Mouse (Mus musculus) hindbrain, embryonic 10.5 days (tissue): ENCODE results near the gene Itgb4. TPM values are rescaled to one million over a fixed set of nuclear protein-coding genes. Genes with fewer than 3 reads are reported as not detected.

Experiments used
- DNase-seq: peaks from one replicate; pipeline ENCODE4 v3.0.0-alpha.2; 2017; ENCODE audit warnings: low spot score
- H3K27ac ChIP-seq: fragments of 300-500 bp; sonication (generic); 2 replicates; pipeline ENCODE4 v1.5.1; 2016; ENCODE audit warnings: mild to moderate bottlenecking, moderate library complexity
- H3K27me3 ChIP-seq: fragments of 300-500 bp; sonication (generic); 2 replicates; pipeline ENCODE4 v1.6.1; 2016; ENCODE audit warnings: mild to moderate bottlenecking; ENCODE audit not compliant: poor library complexity, insufficient read depth, severe bottlenecking
- H3K36me3 ChIP-seq: fragments of 300-500 bp; sonication (generic); 2 replicates; pipeline ENCODE4 v1.6.1; 2016; ENCODE audit warnings: mild to moderate bottlenecking, moderate library complexity
- H3K4me1 ChIP-seq: fragments of 300-500 bp; sonication (generic); replicated peaks from 2 replicates; pipeline ENCODE4 v1.6.1; 2016; ENCODE audit warnings: mild to moderate bottlenecking
- H3K4me3 ChIP-seq: fragments of 300-500 bp; sonication (generic); 2 replicates; pipeline ENCODE4 v1.5.1; 2016; ENCODE audit warnings: mild to moderate bottlenecking, moderate library complexity
- H3K9me3 ChIP-seq: fragments of 300-500 bp; sonication (generic); 2 replicates; pipeline ENCODE4 v1.6.1; 2016; ENCODE audit warnings: mild to moderate bottlenecking, moderate library complexity
- WGBS: fragments of 180-500 bp; shearing (Covaris S2); methylation state at CpG from one replicate; pipeline ENCODE4 v1.1.7; 2016; 5-methylcytosine and 5-hydroxymethylcytosine counted together
- polyA plus RNA-seq: library from polyadenylated mRNA; unstranded; fragments of >200 nt; fragmentation: Nextera tagmentation; extraction: Ambion mirVana; gene quantifications from 2 replicates; pipeline ENCODE4 v1.2.1, GENCODE M21; 2016

The Itgb4 gene
- polyA plus RNA-seq, 1 experiment from 2014 or later, result 0.94 TPM

DNA sequence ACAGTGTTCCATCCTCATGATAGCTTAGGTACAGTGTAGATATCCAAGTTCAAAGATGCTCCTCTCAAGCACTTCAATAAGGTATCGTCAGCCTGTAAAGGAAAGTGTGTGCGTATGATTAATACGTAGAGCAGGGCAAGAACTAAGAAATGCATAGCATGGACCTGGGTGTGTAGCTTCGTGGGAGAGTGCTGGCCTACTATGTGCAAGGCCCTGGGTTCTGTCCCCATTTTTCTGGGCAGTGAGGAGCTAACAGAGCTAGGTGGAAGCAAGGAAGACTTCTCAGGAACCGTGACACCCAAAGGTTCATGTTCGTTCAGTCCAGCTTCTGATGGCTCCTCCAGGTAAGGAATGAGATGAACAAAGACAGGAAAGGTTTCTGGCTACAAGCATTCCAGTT, 70.7 kb downstream of the Itgb4 start:
- Histone ChIP-seq H3K27ac (no peak overlapping the region), H3K4me1 (no peaks in the 10 kb centered on the region), H3K36me3 (peaks cover 99% of the 10 kb centered on the region), H3K27me3 (no peaks in the 10 kb centered on the region), H3K9me3 (peaks cover 2% of the 10 kb centered on the region; the same call in 1 of the 2 replicates), H3K4me3 (no peak overlapping the region)
- DNase-seq, result no peak
- WGBS, result 96% methylated on average over 6 of the region's 6 CpGs

DNA sequence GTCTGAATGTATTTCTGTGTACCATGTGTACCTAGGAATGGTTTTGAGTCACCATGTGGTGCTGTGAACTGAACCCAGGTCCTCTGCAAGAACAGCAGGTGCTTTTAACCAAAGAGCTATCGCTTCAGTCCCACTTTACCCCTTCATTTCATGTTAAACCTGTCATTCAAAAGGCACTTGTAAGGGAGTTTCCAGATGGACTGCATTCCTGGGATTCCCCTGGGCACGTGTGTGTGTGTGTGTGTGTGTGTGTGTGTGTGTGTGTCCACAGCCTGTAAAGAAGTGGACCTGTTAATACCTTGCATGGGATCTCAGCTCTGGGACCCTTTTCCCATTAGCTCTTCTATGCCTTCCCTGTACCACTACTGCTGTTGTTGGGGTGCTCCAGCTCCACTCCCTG, 75.1 kb downstream of the Itgb4 start:
- Histone ChIP-seq H3K27ac (no peak overlapping the region), H3K4me1 (no peaks in the 10 kb centered on the region), H3K9me3 (no peaks in the 10 kb centered on the region; the same call in 1 of the 2 replicates), H3K4me3 (no peak overlapping the region), H3K36me3 (peaks cover 100% of the 10 kb centered on the region), H3K27me3 (no peaks in the 10 kb centered on the region)
- WGBS, result 91% methylated on average over 2 of the region's 2 CpGs
- DNase-seq, result no peak

DNA sequence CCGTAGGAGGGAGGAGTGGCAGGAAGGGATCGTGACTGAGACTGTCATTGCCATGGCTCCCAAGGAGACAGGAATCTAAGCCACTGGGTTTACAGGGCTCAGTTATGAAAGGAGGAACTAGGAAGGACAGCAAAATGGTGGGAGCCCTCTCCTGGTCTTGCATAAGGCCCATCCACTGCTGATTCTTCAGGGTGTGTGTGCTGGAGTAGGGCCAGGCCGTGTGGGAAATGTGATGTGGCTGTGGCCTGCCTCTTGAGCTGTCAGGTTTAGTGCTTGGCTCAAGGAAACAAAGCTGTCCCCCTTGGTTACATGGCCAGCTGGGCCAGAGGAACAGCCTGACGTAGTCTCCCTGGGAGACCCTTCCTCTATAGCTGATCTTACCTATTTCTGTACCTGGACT, 75.7 kb downstream of the Itgb4 start:
- WGBS, result 91% methylated on average over 4 of the region's 4 CpGs
- H3K36me3 ChIP-seq, result peaks cover 100% of the 10 kb centered on the region
- no peaks in the 10 kb centered on the region for H3K27me3 ChIP-seq

DNA sequence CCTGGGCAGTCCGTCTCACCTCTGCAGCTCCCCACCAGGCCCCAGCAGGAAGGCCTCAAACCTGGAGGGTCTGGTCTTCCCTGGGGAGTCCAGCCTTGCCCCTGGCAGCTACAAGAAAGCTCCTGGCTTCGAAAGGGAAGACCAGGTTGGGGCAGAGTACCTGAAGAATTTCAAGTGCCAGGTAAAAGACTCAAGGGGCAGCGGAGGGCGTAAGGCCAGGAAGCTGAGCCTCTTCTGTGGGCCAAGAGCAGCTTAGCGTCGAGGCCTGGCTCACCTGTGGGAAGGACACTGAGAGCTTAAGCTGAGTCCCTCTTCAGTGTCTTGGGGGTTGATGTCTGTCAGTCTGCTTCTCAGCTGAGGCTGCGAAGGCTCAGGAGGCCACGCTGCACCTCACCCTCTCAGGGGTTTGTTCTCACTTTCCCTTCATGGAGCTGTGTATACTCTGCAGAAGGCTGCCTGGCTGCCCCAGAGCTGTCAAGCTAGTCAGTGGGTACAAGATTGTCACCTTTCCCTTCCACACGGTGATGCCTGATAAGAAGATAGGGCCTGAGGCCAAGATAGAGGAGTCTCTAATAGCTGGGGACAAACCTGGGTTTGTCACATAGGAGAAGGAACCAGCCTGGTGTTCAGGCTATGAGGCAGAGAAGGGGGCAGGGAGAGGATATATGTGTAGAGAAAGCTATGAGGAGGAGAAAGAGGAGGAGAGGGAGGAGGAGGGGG, 79.2 kb downstream of the Itgb4 start:
- H3K9me3 ChIP-seq, result no peaks in the 10 kb centered on the region; the same call in 1 of the 2 replicates
- no peak overlapping the region for H3K27ac ChIP-seq
- H3K4me1 ChIP-seq, result no peaks in the 10 kb centered on the region
- WGBS, result 96% methylated on average over 9 of the region's 9 CpGs
- peaks cover 100% of the 10 kb centered on the region for H3K36me3 ChIP-seq
- no peak for DNase-seq
- H3K27me3 ChIP-seq, result no peaks in the 10 kb centered on the region
- H3K4me3 ChIP-seq, result no peak overlapping the region

More for the DNA sequence above, 75.7 kb downstream of the Itgb4 start:
- no peak for DNase-seq
- no peak overlapping the region for H3K27ac ChIP-seq
- no peaks in the 10 kb centered on the region; the same call in 1 of the 2 replicates for H3K9me3 ChIP-seq
- no peak overlapping the region for H3K4me3 ChIP-seq
- H3K4me1 ChIP-seq, result no peaks in the 10 kb centered on the region

DNA sequence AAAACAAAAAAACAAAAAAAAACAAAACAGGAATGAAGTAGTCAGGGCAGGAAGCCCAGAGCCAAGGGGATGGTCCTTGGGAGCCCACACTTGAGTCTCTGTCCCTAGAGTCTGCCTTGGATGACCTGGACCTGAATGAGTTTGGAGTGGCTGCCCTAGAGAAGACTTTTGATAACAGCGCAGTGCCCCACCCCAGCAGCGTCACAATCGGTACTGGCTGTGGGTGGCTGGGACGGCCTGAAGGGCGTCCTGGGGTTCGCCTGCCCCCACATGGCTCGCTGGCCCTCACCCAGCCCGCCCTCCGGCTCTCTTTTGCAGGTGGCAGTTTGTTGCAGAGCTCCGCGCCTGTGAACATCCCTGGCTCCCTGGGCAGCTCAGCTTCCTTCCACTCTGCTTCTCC, 81.4 kb downstream of the Itgb4 start:
- H3K4me3 ChIP-seq, result no peak overlapping the region
- no peak for DNase-seq
- H3K27ac ChIP-seq, result no peak overlapping the region
- no peaks in the 10 kb centered on the region for H3K27me3 ChIP-seq
- peaks cover 100% of the 10 kb centered on the region for H3K36me3 ChIP-seq
- no peaks in the 10 kb centered on the region for H3K9me3 ChIP-seq
- no peaks in the 10 kb centered on the region for H3K4me1 ChIP-seq
- WGBS, result 94% methylated on average over 11 of the region's 11 CpGs

DNA sequence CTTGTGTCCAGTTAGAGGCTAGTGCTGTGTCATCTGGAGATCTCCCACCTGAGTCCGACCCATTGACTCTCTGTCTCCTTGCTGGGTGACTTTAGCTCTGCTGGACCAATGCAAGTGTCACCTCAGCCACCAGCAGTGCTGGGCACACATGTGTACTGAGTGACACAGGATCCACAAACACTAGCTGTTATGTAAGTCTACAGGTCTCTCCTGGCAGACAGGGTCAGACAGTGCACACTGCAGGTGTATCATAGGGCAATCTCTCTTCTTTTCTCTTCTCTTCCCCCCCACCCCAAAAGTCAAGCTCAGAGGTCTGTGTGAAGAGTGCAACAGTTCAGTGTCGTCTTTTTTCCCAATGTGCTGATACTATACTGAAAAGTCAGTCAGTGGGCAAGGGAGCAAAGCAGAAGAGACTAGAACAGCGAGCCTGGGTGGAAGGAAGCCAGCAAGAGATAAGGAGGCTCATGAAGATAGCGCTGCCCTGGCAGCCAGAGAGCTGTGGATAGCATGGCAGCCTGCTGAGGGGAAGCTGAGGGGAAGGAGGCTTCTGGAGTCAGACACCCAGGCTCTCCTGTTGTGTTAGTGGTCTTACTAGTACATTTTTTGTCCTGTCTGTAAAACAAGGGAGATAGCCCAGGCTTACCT, 82.8 kb downstream of the Itgb4 start:
- peaks cover 100% of the 10 kb centered on the region for H3K36me3 ChIP-seq
- WGBS, result 87% methylated on average over 4 of the region's 4 CpGs

More for the DNA sequence above, 82.8 kb downstream of the Itgb4 start:
- Histone ChIP-seq H3K4me3 (no peak overlapping the region), H3K9me3 (no peaks in the 10 kb centered on the region), H3K27me3 (no peaks in the 10 kb centered on the region), H3K4me1 (peaks cover 3% of the 10 kb centered on the region), H3K27ac (no peak overlapping the region)
- DNase-seq, result no peak

Other genes starting within 250 kb of the Itgb4 start
- gene Tmem94, start 209.3 kb upstream of the Itgb4 start, polyA plus RNA-seq, result 42.0 and 47.4 TPM in 2 replicates
- gene Caskin2, start 161.1 kb upstream of the Itgb4 start, polyA plus RNA-seq, result 19.0 and 21.5 TPM in 2 replicates
- 38.1 and 41.5 TPM in 2 replicates for gene Tsen54, start 160.0 kb upstream of the Itgb4 start, polyA plus RNA-seq
- 10.4 and 11.9 TPM in 2 replicates for gene Llgl2, start 150.7 kb upstream of the Itgb4 start, polyA plus RNA-seq
- gene Myo15b, start 116.3 kb upstream of the Itgb4 start, polyA plus RNA-seq, result 0.19 and 0.21 TPM in 2 replicates
- 1.4 and 4.2 TPM in 2 replicates for gene Smim5, start 74.7 kb upstream of the Itgb4 start, polyA plus RNA-seq
- gene Smim6, start 62.7 kb upstream of the Itgb4 start, polyA plus RNA-seq, result 1.4 and 1.6 TPM in 2 replicates
- 44.7 and 52.5 TPM in 2 replicates for gene Sap30bp, start 41.4 kb upstream of the Itgb4 start, polyA plus RNA-seq
- 27.3 and 28.8 TPM in 2 replicates for gene Recql5, start 41.2 kb upstream of the Itgb4 start, polyA plus RNA-seq
- 184 and 204 TPM in 2 replicates for gene Galk1, start 38.0 kb downstream of the Itgb4 start, polyA plus RNA-seq
- 1,623 and 1,834 TPM in 2 replicates for gene H3f3b, start 53.3 kb downstream of the Itgb4 start, polyA plus RNA-seq
- gene Unk, start 55.6 kb downstream of the Itgb4 start, polyA plus RNA-seq, result 47.7 and 51.3 TPM in 2 replicates
- gene Unc13d, start 103.3 kb downstream of the Itgb4 start, polyA plus RNA-seq, result 3.1 and 4.5 TPM in 2 replicates
- gene Wbp2, start 112.3 kb downstream of the Itgb4 start, polyA plus RNA-seq, result 98.1 and 128 TPM in 2 replicates
- gene Trim47, start 152.5 kb downstream of the Itgb4 start, polyA plus RNA-seq, result 3.1 and 4.3 TPM in 2 replicates
- gene Trim65, start 156.4 kb downstream of the Itgb4 start, polyA plus RNA-seq, result 1.8 and 2.0 TPM in 2 replicates
- 108 and 114 TPM in 2 replicates for gene Mrpl38, start 164.2 kb downstream of the Itgb4 start, polyA plus RNA-seq
- 59.2 and 62.8 TPM in 2 replicates for gene Fbf1, start 193.5 kb downstream of the Itgb4 start, polyA plus RNA-seq
- gene Ten1, start 224.1 kb downstream of the Itgb4 start, polyA plus RNA-seq, result 68.5 and 78.9 TPM in 2 replicates
- 21.8 TPM in 2 replicates for gene Acox1, start 224.3 kb downstream of the Itgb4 start, polyA plus RNA-seq